Mouse (Mus musculus) limb, embryonic 14.5 days (tissue): ENCODE measurements around the gene Sh3glb2. TPM values are rescaled to one million over a fixed set of nuclear protein-coding genes. Genes with fewer than 3 reads are reported as not detected.

Experiments
- ATAC-seq: fragments of 200-750 bp; cut with Nextera tagmentation; 2 replicates; pipeline ENCODE4 v1.8.0; 2017; ENCODE audit warnings: low read depth, moderate number of reproducible peaks, moderate TSS enrichment; ENCODE audit not compliant: low FRiP score
- DNase-seq: peaks from one replicate; pipeline ENCODE4 v3.0.0-alpha.2; 2015; ENCODE audit warnings: low spot score
- H3K27ac ChIP-seq: fragments of 300-500 bp; sonication (generic); replicated peaks from 2 replicates; pipeline ENCODE4 v1.5.1; 2014; ENCODE audit warnings: low read depth, mild to moderate bottlenecking, low read length, moderate library complexity, mixed read lengths
- H3K27me3 ChIP-seq: fragments of 300-500 bp; sonication (generic); 2 replicates; pipeline ENCODE4 v1.6.1; 2014; ENCODE audit warnings: low read length, mixed read lengths; ENCODE audit not compliant: control insufficient read depth, insufficient read depth
- H3K36me3 ChIP-seq: fragments of 300-500 bp; sonication (generic); 2 replicates; pipeline ENCODE4 v1.6.1; 2014; ENCODE audit warnings: mild to moderate bottlenecking, low read length, moderate library complexity, mixed read lengths; ENCODE audit not compliant: control insufficient read depth, insufficient read depth
- H3K4me1 ChIP-seq: fragments of 300-500 bp; sonication (generic); 2 replicates; pipeline ENCODE4 v1.6.1; 2014; ENCODE audit warnings: antibody characterized with exemption, low read length, mixed read lengths; ENCODE audit not compliant: control insufficient read depth, insufficient read depth
- H3K4me2 ChIP-seq: fragments of 300-500 bp; sonication (generic); replicated peaks from 2 replicates; pipeline ENCODE4 v1.6.1; 2014; ENCODE audit warnings: low read depth, mild to moderate bottlenecking, low read length, moderate library complexity; ENCODE audit not compliant: severe bottlenecking
- H3K4me3 ChIP-seq: fragments of 300-500 bp; sonication (generic); replicated peaks from 2 replicates; pipeline ENCODE4 v1.5.1; 2014; ENCODE audit warnings: low read length
- H3K9ac ChIP-seq: fragments of 300-500 bp; sonication (generic); 2 replicates; pipeline ENCODE4 v1.6.1; 2014; ENCODE audit warnings: mild to moderate bottlenecking, low read depth, low read length, moderate library complexity; ENCODE audit not compliant: severe bottlenecking
- H3K9me3 ChIP-seq: fragments of 300-500 bp; sonication (generic); 2 replicates; pipeline ENCODE4 v1.6.1; 2016; ENCODE audit warnings: low read length; ENCODE audit not compliant: control insufficient read depth
- POLR2A ChIP-seq: fragments of 200-500 bp; IDR thresholded peaks from 2 replicates; pipeline ENCODE4 v1.8.0; 2012; ENCODE audit warnings: inconsistent platforms, mild to moderate bottlenecking, moderate library complexity, borderline replicate concordance; ENCODE audit not compliant: insufficient read depth, insufficient read length; ENCODE audit errors: extremely low read depth
- WGBS: fragments of 180-500 bp; shearing (Covaris S2); extraction: QIAGEN DNeasy Blood & Tissue Kit; methylation state at CpG from one replicate; pipeline ENCODE4 v1.1.7; 2014; 5-methylcytosine and 5-hydroxymethylcytosine counted together
- polyA plus RNA-seq, 2 experiments: library from polyadenylated mRNA; depleted of rRNA in 1 of 2; stranded (reverse) in 1 of 2; unstranded in 1 of 2; fragments of >200 nt; fragmentation: Nextera tagmentation in 1 of 2; extraction: Ambion mirVana in 1 of 2; gene quantifications; 2 replicates each; pipeline versions ENCODE4 v1.2.1 to v1.2.3; 2012 to 2014

Sh3glb2 gene
- polyA plus RNA-seq, 2 experiments, result 64.8 to 122 TPM

GRCm38 (mm10) chr2:30356906-30357305, 2.2 kb downstream of the Sh3glb2 start:
- Histone ChIP-seq H3K4me2 (no peak overlapping the region), H3K36me3 (peaks cover 29% of the 10 kb centered on the region), H3K27ac (no peak overlapping the region), H3K4me3 (no peak overlapping the region), H3K27me3 (no peaks in the 10 kb centered on the region), H3K4me1 (peaks cover 10% of the 10 kb centered on the region), H3K9ac (no peak overlapping the region), H3K9me3 (no peaks in the 10 kb centered on the region)
- ATAC-seq, result no peak
- TF ChIP-seq POLR2A, result no peak
- 72% methylated on average over 9 of the region's 9 CpGs for WGBS
- DNase-seq, result no peak

- no peak for TF ChIP-seq POLR2A
- no peak overlapping the region for H3K9ac ChIP-seq
Measured at GRCm38 (mm10) chr2:30356266-30356665, 2.9 kb downstream of the Sh3glb2 start.

GRCm38 (mm10) chr2:30355861-30356260, 3.3 kb downstream of the Sh3glb2 start:
- ATAC-seq (no peak), DNase-seq (no peak)
- no peak overlapping the region for H3K9ac ChIP-seq
- H3K4me3 ChIP-seq, result no peak overlapping the region
- no peak overlapping the region for H3K27ac ChIP-seq
- H3K4me2 ChIP-seq, result no peak overlapping the region
- peaks cover 29% of the 10 kb centered on the region for H3K36me3 ChIP-seq
- 63% methylated on average over 4 of the region's 4 CpGs for WGBS
- peaks cover 10% of the 10 kb centered on the region for H3K4me1 ChIP-seq
- H3K9me3 ChIP-seq, result no peaks in the 10 kb centered on the region
- no peaks in the 10 kb centered on the region for H3K27me3 ChIP-seq
- no peak for TF ChIP-seq POLR2A

More at GRCm38 (mm10) chr2:30356266-30356665, 2.9 kb downstream of the Sh3glb2 start:
- no peak overlapping the region for H3K27ac ChIP-seq
- H3K27me3 ChIP-seq, result no peaks in the 10 kb centered on the region
- H3K4me2 ChIP-seq, result no peak overlapping the region
- DNase-seq (no peak), ATAC-seq (no peak)
- peaks cover 29% of the 10 kb centered on the region for H3K36me3 ChIP-seq
- H3K4me3 ChIP-seq, result no peak overlapping the region
- 48% methylated on average over 4 of the region's 4 CpGs for WGBS
- no peaks in the 10 kb centered on the region for H3K9me3 ChIP-seq
- peaks cover 10% of the 10 kb centered on the region for H3K4me1 ChIP-seq

- no peak overlapping the region for H3K4me2 ChIP-seq
- H3K27me3 ChIP-seq, result no peaks in the 10 kb centered on the region
- peaks cover 73% of the 10 kb centered on the region for H3K36me3 ChIP-seq
- TF ChIP-seq POLR2A, result no peak
- H3K4me3 ChIP-seq, result no peak overlapping the region
- no peak for ATAC-seq
- no peaks in the 10 kb centered on the region for H3K9me3 ChIP-seq
- peak; percentile 12 for DNase-seq
- H3K27ac ChIP-seq, result no peak overlapping the region
- 85% methylated on average over 2 of the region's 2 CpGs for WGBS
- H3K4me1 ChIP-seq, result no peaks in the 10 kb centered on the region
- no peak overlapping the region for H3K9ac ChIP-seq
Measured at GRCm38 (mm10) chr2:30351149-30351548, 8.0 kb downstream of the Sh3glb2 start.

GRCm38 (mm10) chr2:30349196-30349595, 9.9 kb downstream of the Sh3glb2 start:
- H3K9me3 ChIP-seq, result no peaks in the 10 kb centered on the region
- peaks cover 84% of the 10 kb centered on the region for H3K36me3 ChIP-seq
- no peak for TF ChIP-seq POLR2A
- no peak for DNase-seq
- no peaks in the 10 kb centered on the region for H3K4me1 ChIP-seq
- H3K27ac ChIP-seq, result no peak overlapping the region
- no peak overlapping the region for H3K4me3 ChIP-seq
- no peak overlapping the region for H3K9ac ChIP-seq
- no peaks in the 10 kb centered on the region for H3K27me3 ChIP-seq
- no peak overlapping the region for H3K4me2 ChIP-seq
- ATAC-seq, result no peak
- 93% methylated on average over 6 of the region's 6 CpGs for WGBS

- Histone ChIP-seq H3K4me1 (no peaks in the 10 kb centered on the region), H3K36me3 (peaks cover 93% of the 10 kb centered on the region), H3K4me3 (no peak overlapping the region), H3K9ac (no peak overlapping the region), H3K27me3 (no peaks in the 10 kb centered on the region), H3K9me3 (no peaks in the 10 kb centered on the region), H3K4me2 (no peak overlapping the region), H3K27ac (no peak overlapping the region)
- ATAC-seq, result no peak
- no peak for TF ChIP-seq POLR2A
- WGBS, result 93% methylated on average over 7 of the region's 7 CpGs
- no peak for DNase-seq
Measured at GRCm38 (mm10) chr2:30345971-30346676, 13.0 kb downstream of the Sh3glb2 start.
